Mouse (Mus musculus): ENCODE measurements at regions not wholly inside any gene's neighbourhood (a gene's known extent, or its start where the extent isn't known, plus 50 kb on each side); places are given as distances from the start of the nearest gene placed in this dataset.

DNA sequence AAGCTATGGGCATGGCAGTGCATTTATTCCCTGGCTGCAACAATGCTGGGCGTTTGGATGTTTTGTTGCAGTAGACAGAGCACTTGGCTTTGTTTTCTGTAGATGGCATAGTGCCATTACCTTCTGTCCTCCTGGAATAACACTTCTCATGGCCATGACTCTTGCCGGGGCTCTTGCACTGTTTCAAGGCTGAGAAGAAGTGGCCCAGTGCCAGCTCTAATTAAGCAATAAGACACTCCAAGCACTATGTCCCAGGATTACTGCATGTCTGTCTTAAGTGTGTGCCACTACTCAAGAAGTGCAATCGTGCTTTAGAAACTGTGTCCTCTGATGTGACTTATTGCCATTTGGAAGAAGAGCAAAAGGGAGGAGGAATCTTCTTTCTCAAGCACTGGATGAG is 316.1 kb upstream of the Fam241a start:
- H3K4me1 ChIP-seq (replicated peaks; ENCODE audit: insufficient read depth, low read length), result no peaks in the 10 kb centered on the region
- H3K27ac ChIP-seq, result no peak overlapping the region
- no peaks in the 10 kb centered on the region for H3K9me3 ChIP-seq (replicated peaks; ENCODE audit: low read length)
- 44% methylated on average over 3 of the region's 3 CpGs for WGBS
- H3K4me3 ChIP-seq (replicated peaks; ENCODE audit: low read depth, low read length), result no peak overlapping the region
- no peak for TF ChIP-seq CTCF (IDR thresholded peaks at IDR 0.05; ENCODE audit: low read depth)
- H3K36me3 ChIP-seq (ENCODE audit: insufficient read depth, low read length), result no peaks in the 10 kb centered on the region
- ATAC-seq (replicated peaks; ENCODE audit: low FRiP score, low read depth), result no peak
- DNase-seq (ENCODE audit: low spot score), result no peak
- no peaks in the 10 kb centered on the region for H3K27me3 ChIP-seq (ENCODE audit: insufficient read depth, low read length)
- H3K9ac ChIP-seq (ENCODE audit: low read depth, low read length), result no peak overlapping the region
- no peak overlapping the region for H3K4me2 ChIP-seq (ENCODE audit: low read length)

DNA sequence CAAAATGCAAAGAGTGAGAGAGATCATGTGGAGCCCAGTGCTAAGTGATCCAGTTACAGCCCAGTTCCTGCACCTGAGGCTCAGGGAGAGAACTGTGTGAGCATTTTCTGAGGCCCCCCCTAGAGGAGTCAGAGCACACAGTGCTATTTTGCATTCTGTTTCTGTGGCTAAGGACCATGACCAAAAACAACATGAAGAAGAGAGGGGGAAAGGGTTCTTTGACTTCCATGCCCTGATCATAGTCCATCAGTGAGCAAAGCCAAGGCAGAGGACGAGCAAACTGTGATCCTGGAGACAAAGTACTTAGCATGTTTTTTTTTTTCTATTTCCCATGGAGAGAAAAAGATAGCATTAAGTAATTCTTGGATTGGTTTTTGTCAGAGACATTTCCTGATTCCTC is 314.5 kb upstream of the Fam241a start:
- 31% methylated on average over 1 of the region's 1 CpGs for WGBS
- no peak overlapping the region for H3K9ac ChIP-seq (ENCODE audit: low read depth, low read length)
- no peak for DNase-seq (ENCODE audit: low spot score)
- H3K36me3 ChIP-seq (ENCODE audit: insufficient read depth, low read length), result no peaks in the 10 kb centered on the region
- H3K4me1 ChIP-seq (replicated peaks; ENCODE audit: insufficient read depth, low read length), result no peaks in the 10 kb centered on the region
- no peak overlapping the region for H3K4me2 ChIP-seq (ENCODE audit: low read length)
- no peak overlapping the region for H3K27ac ChIP-seq
- no peak for TF ChIP-seq CTCF (IDR thresholded peaks at IDR 0.05; ENCODE audit: low read depth)
- no peaks in the 10 kb centered on the region for H3K9me3 ChIP-seq (replicated peaks; ENCODE audit: low read length)
- no peak overlapping the region for H3K4me3 ChIP-seq (replicated peaks; ENCODE audit: low read depth, low read length)
- no peaks in the 10 kb centered on the region for H3K27me3 ChIP-seq (ENCODE audit: insufficient read depth, low read length)
- ATAC-seq (replicated peaks; ENCODE audit: low FRiP score, low read depth), result no peak

DNA sequence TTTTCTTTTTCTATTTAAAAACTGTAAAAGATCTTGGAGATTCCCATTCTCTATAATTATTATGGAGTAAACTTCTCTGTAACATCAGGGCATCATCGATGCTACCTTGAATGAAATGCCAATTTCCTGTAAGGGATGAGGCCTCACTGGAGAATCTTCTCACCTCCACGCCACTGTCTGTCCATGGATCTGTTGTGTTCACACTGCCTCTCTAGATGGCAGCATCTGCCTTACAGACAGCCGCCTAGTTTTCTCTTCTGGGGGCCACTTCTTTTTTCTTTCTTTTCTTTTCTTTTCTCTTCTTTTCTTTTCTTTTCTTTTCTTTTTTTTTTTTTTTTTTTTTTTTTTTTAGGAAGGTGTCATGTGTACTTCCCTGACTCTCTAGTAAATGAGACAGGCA is 310.8 kb upstream of the Fam241a start:
- no peaks in the 10 kb centered on the region for H3K9me3 ChIP-seq (replicated peaks; ENCODE audit: low read length)
- H3K4me2 ChIP-seq (ENCODE audit: low read length), result no peak overlapping the region
- H3K27ac ChIP-seq, result no peak overlapping the region
- TF ChIP-seq CTCF (IDR thresholded peaks at IDR 0.05; ENCODE audit: low read depth), result peak; percentile 48; the same call in 1 of the 2 replicates
- H3K36me3 ChIP-seq (ENCODE audit: insufficient read depth, low read length), result no peaks in the 10 kb centered on the region
- 59% methylated on average over 3 of the region's 3 CpGs for WGBS
- no peaks in the 10 kb centered on the region for H3K4me1 ChIP-seq (replicated peaks; ENCODE audit: insufficient read depth, low read length)
- no peaks in the 10 kb centered on the region for H3K27me3 ChIP-seq (ENCODE audit: insufficient read depth, low read length)
- H3K4me3 ChIP-seq (replicated peaks; ENCODE audit: low read depth, low read length), result no peak overlapping the region
- no peak overlapping the region for H3K9ac ChIP-seq (ENCODE audit: low read depth, low read length)
- no peak for ATAC-seq (replicated peaks; ENCODE audit: low FRiP score, low read depth)
- DNase-seq (ENCODE audit: low spot score), result no peak

DNA sequence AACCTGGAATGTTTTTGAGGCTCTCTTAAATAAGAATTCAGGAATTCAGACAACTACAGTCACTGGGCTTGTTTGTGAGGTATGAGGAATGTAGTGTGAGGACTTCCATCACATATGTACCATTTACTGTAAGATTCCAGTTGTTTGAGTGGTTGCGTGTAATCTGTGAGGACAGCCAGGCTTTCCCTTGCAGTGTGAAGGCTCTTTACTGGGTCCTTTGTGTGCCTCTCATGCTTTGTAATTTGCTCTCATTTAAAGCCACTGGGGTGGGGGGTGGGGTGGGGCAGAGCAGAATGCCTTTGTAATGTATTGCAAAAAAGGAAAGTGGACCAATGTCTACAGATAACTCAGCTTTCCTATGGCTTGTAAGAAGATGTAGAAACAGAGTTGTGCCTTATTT is 310.4 kb upstream of the Fam241a start:
- TF ChIP-seq CTCF (IDR thresholded peaks at IDR 0.05; ENCODE audit: low read depth), result no peak
- H3K4me1 ChIP-seq (replicated peaks; ENCODE audit: insufficient read depth, low read length), result no peaks in the 10 kb centered on the region
- H3K9ac ChIP-seq (ENCODE audit: low read depth, low read length), result no peak overlapping the region
- no peak overlapping the region for H3K27ac ChIP-seq
- H3K9me3 ChIP-seq (replicated peaks; ENCODE audit: low read length), result no peaks in the 10 kb centered on the region
- WGBS, result 96% methylated on average over 1 of the region's 1 CpGs
- H3K4me3 ChIP-seq (replicated peaks; ENCODE audit: low read depth, low read length), result no peak overlapping the region
- no peaks in the 10 kb centered on the region for H3K36me3 ChIP-seq (ENCODE audit: insufficient read depth, low read length)
- no peak overlapping the region for H3K4me2 ChIP-seq (ENCODE audit: low read length)
- DNase-seq (ENCODE audit: low spot score), result no peak
- ATAC-seq (replicated peaks; ENCODE audit: low FRiP score, low read depth), result no peak
- H3K27me3 ChIP-seq (ENCODE audit: insufficient read depth, low read length), result no peaks in the 10 kb centered on the region

- Histone ChIP-seq H3K9me3 (replicated peaks; ENCODE audit: low read length) (no peaks in the 10 kb centered on the region), H3K27me3 (ENCODE audit: insufficient read depth, low read length) (no peaks in the 10 kb centered on the region), H3K27ac (no peak overlapping the region), H3K9ac (ENCODE audit: low read depth, low read length) (no peak overlapping the region), H3K4me2 (ENCODE audit: low read length) (no peak overlapping the region), H3K36me3 (ENCODE audit: insufficient read depth, low read length) (no peaks in the 10 kb centered on the region), H3K4me3 (replicated peaks; ENCODE audit: low read depth, low read length) (no peak overlapping the region), H3K4me1 (replicated peaks; ENCODE audit: insufficient read depth, low read length) (no peaks in the 10 kb centered on the region)
- ATAC-seq (replicated peaks; ENCODE audit: low FRiP score, low read depth) (no peak), DNase-seq (ENCODE audit: low spot score) (no peak)
- no peak for TF ChIP-seq CTCF (IDR thresholded peaks at IDR 0.05; ENCODE audit: low read depth)
- 47% methylated on average over 5 of the region's 5 CpGs for WGBS
Measured at GRCm38 (mm10) chr3:128200574-128201235, 304.6 kb upstream of the Fam241a start.

GRCm38 (mm10) chr3:128199466-128199865 is 303.3 kb upstream of the Fam241a start:
- no peak overlapping the region for H3K27ac ChIP-seq
- no peak for TF ChIP-seq CTCF (IDR thresholded peaks at IDR 0.05; ENCODE audit: low read depth)
- no peak overlapping the region for H3K4me3 ChIP-seq (replicated peaks; ENCODE audit: low read depth, low read length)
- H3K4me2 ChIP-seq (ENCODE audit: low read length), result no peak overlapping the region
- 79% methylated on average over 2 of the region's 2 CpGs for WGBS
- no peak for ATAC-seq (replicated peaks; ENCODE audit: low FRiP score, low read depth)
- H3K36me3 ChIP-seq (ENCODE audit: insufficient read depth, low read length), result no peaks in the 10 kb centered on the region
- no peaks in the 10 kb centered on the region for H3K9me3 ChIP-seq (replicated peaks; ENCODE audit: low read length)
- no peaks in the 10 kb centered on the region for H3K4me1 ChIP-seq (replicated peaks; ENCODE audit: insufficient read depth, low read length)
- no peaks in the 10 kb centered on the region for H3K27me3 ChIP-seq (ENCODE audit: insufficient read depth, low read length)
- DNase-seq (ENCODE audit: low spot score), result no peak
- H3K9ac ChIP-seq (ENCODE audit: low read depth, low read length), result no peak overlapping the region
